Mouse (Mus musculus): ENCODE results near the gene Filip1l. TPM values are rescaled to one million over a fixed set of nuclear protein-coding genes. Genes with fewer than 3 reads are reported as not detected.

Filip1l gene
- polyA plus RNA-seq, 1 experiment from 2014 or later: 29.0 TPM

DNA sequence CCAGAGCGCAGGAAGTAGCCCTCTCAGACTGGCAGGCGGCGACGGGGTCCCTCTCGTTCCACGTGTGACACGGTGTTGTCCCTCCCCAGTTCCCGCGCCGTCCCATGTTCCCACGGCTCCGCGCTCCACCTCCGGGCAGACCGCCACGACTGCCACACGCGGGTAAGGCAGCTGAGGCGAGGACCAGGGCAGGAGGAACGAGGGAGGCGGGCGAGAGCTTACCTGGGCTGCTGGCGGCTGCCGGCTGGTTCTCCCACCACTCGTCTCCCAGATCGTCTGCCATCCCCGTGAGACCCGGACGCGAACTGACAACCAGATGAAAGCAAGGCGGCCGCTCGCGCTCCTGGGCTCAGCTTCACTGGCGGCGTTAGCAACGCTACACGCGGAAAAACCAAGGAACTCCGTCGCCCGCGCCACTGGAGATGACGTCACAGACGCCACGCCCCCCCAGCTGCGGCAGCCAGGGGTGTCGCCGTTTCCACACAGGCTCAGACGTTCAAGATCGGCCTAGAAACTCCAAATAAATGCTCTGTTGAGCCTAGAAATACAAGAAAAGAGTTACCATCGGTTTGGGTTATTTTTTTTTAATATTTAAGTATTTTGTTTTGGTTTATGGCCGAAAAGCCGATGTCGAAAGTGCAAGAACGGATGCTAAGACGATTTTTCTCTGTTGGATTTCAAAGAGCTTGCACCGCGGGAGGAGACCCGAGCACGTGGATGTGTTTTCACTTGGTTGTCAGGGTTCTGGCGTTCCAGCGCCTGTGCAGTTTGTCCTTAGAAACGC lies 253.7 kb downstream of the Filip1l start, which contains the start of gene Cmss1:
Gene Cmss1 (minus strand): TSS at position 421 of the 784 bp plus-strand sequence.
- Histone ChIP-seq H3K36me3 (ENCODE audit: insufficient read depth) (no peaks in the 10 kb centered on the region), H3K4me2 (peak within 1 kb of the TSS; percentile 80), H3K4me3 (ENCODE audit: low read depth, low read length) (peak within 1 kb of the TSS; percentile 87), H3K27me3 (ENCODE audit: insufficient read depth, low read length) (no peaks in the 10 kb centered on the region), H3K4me1 (ENCODE audit: insufficient read depth) (no peaks in the 10 kb centered on the region), H3K9me3 (ENCODE audit: low read depth, low read length) (no peaks in the 10 kb centered on the region), H3K9ac (peak within 1 kb of the TSS; percentile 77), H3K27ac (ENCODE audit: low read depth) (peak within 1 kb of the TSS; percentile 72; the same call in 1 of the 2 replicates)
- under 1% methylated on average over 64 of the region's 64 CpGs for WGBS
- DNase-seq (peak; percentile 96), ATAC-seq (ENCODE audit: insufficient read depth) (peak; percentile 94)
- TF ChIP-seq CTCF (IDR thresholded peaks at IDR 0.05; ENCODE audit: low read depth): no peak

DNA sequence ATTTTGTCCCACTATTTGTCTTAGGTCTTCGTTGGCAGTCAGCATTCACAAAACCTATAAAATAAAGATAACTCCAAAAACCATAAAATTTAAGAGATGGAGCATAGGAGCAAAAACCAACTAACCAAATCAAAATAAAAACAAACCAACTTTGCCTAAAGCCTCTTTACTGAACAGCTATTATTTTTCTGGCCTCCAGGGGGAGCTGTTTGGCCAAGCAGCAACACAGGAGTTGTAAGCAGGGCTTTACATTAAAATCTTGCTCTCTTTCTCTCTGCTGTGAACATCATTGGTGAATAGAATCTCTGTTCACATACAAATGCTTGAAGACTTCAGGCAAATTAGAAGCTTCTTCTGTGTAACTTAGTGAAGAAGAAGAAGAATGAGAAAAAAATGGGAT lies 258.9 kb downstream of the Filip1l start:
- no peak overlapping the region for H3K9ac ChIP-seq
- H3K27me3 ChIP-seq (ENCODE audit: insufficient read depth, low read length): no peaks in the 10 kb centered on the region
- H3K9me3 ChIP-seq (ENCODE audit: low read depth, low read length): no peaks in the 10 kb centered on the region
- H3K4me3 ChIP-seq (ENCODE audit: low read depth, low read length): no peak overlapping the region
- no peak overlapping the region for H3K4me2 ChIP-seq
- no peak overlapping the region for H3K27ac ChIP-seq (ENCODE audit: low read depth)
- DNase-seq: peak; percentile 78
- TF ChIP-seq CTCF (IDR thresholded peaks at IDR 0.05; ENCODE audit: low read depth): peak; percentile 77
- no peak for ATAC-seq (ENCODE audit: insufficient read depth)
- no peaks in the 10 kb centered on the region for H3K4me1 ChIP-seq (ENCODE audit: insufficient read depth)
- H3K36me3 ChIP-seq (ENCODE audit: insufficient read depth): no peaks in the 10 kb centered on the region
- 3% methylated on average over 1 of the region's 1 CpGs for WGBS

Other genes with a start within 250 kb of the Filip1l start
- 57.3 and 62.0 TPM in 2 replicates for gene Tomm70a, start 231.4 kb upstream of the Filip1l start, polyA plus RNA-seq (2014; fragmentation: Nextera tagmentation; extraction: Ambion mirVana)
- 75.1 and 75.4 TPM in 2 replicates for gene Nit2, start 185.8 kb upstream of the Filip1l start, polyA plus RNA-seq (2014; fragmentation: Nextera tagmentation; extraction: Ambion mirVana)
- gene Tbc1d23, start 121.6 kb upstream of the Filip1l start, polyA plus RNA-seq (2014; fragmentation: Nextera tagmentation; extraction: Ambion mirVana): 28.3 and 29.0 TPM in 2 replicates
- 0.07 TPM in 1 of 2 replicates, not detected in the other for gene Tmem30c, start 60.2 kb upstream of the Filip1l start, polyA plus RNA-seq (2014; fragmentation: Nextera tagmentation; extraction: Ambion mirVana)